Mouse (Mus musculus): ENCODE measurements around the gene Kcnip1.

DNA sequence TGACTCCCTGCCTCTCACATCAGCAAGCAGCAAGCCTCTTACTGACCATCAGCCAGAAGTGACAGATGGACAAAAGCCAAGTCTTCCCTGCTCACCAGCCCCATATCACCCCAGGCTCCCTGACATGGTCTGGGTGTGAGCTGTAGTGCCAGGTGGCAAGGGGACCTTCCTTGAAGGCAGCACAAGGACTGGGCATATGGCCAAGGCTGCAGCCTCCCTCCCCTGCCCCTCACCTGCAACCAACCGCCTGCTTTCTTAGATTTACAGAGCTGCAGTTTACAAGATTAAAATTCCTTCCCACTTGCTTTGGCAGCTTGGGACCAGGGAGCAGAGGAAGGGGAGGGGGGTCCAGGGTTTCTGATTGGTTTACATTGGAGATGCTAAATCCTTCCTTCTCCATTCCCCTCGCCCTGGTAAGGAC, 80.8 kb downstream of the Kcnip1 start:
- TF ChIP-seq POLR2A (IDR thresholded peaks at IDR 0.05; ENCODE audit: extremely low read depth, insufficient read depth, low read length), result no peak
- TF ChIP-seq CTCF (IDR thresholded peaks at IDR 0.05; ENCODE audit: low read depth, low read length), result no peak
